Mouse (Mus musculus): Measurements from ENCODE around the gene Gm21312. TPM values are rescaled to one million over a fixed set of nuclear protein-coding genes. Genes with fewer than 3 reads are reported as not detected.
"Not testable (repeated sequence)": the region's sequence is repeated elsewhere in the genome, so short reads cannot be mapped to it uniquely, and the experiment has no call there.

The Gm21312 gene
- total RNA-seq (2021), result not detected
- long read RNA-seq, experiment 1, result 0 reads
- long read RNA-seq, experiment 2, result 0 reads

DNA sequence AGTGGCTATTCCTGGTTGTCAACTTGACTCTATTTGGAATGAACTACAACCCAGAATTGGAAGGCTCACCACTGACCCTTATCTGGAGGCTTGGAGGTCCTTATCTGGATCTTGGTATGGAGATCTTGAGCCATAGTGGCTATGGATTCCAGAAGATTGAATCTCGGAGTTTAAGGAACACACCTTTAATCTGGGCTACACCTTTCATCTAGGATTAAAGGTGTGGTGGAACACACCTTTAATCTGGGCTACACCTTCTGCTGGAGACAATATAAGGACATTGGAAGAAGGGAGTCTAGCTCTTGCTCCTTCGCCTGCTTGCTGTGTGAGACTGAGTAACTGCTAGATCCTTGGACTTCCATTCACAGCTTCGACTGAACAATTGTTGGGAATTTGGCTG lies at the start of gene Gm21312:
Gene Gm21312 (plus strand): TSS at position 301 of the 400 bp plus-strand sequence.
- not testable (repeated sequence) for DNase-seq

DNA sequence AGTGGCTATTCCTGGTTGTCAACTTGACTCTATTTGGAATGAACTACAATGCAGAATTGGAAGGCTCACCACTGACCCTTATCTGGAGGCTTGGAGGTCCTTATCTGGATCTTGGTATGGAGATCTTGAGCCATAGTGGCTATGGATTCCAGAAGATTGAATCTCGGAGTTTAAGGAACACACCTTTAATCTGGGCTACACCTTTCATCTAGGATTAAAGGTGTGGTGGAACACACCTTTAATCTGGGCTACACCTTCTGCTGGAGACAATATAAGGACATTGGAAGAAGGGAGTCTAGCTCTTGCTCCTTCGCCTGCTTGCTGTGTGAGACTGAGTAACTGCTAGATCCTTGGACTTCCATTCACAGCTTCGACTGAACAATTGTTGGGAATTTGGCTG lies 34.1 kb upstream of the Gm21312 start, which contains the start of gene Gm21293:
Gene Gm21293 (plus strand): TSS at position 301 of the 400 bp plus-strand sequence.
- not testable (repeated sequence) for DNase-seq

DNA sequence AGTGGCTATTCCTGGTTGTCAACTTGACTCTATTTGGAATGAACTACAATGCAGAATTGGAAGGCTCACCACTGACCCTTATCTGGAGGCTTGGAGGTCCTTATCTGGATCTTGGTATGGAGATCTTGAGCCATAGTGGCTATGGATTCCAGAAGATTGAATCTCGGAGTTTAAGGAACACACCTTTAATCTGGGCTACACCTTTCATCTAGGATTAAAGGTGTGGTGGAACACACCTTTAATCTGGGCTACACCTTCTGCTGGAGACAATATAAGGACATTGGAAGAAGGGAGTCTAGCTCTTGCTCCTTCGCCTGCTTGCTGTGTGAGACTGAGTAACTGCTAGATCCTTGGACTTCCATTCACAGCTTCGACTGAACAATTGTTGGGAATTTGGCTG lies 25.6 kb upstream of the Gm21312 start, which contains the start of gene Gm6763:
Gene Gm6763 (plus strand): TSS at position 301 of the 400 bp plus-strand sequence.
- not testable (repeated sequence) for DNase-seq

DNA sequence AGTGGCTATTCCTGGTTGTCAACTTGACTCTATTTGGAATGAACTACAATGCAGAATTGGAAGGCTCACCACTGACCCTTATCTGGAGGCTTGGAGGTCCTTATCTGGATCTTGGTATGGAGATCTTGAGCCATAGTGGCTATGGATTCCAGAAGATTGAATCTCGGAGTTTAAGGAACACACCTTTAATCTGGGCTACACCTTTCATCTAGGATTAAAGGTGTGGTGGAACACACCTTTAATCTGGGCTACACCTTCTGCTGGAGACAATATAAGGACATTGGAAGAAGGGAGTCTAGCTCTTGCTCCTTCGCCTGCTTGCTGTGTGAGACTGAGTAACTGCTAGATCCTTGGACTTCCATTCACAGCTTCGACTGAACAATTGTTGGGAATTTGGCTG lies 17.1 kb upstream of the Gm21312 start, which contains the start of gene Gm8764:
Gene Gm8764 (plus strand): TSS at position 301 of the 400 bp plus-strand sequence.
- DNase-seq, result not testable (repeated sequence)

DNA sequence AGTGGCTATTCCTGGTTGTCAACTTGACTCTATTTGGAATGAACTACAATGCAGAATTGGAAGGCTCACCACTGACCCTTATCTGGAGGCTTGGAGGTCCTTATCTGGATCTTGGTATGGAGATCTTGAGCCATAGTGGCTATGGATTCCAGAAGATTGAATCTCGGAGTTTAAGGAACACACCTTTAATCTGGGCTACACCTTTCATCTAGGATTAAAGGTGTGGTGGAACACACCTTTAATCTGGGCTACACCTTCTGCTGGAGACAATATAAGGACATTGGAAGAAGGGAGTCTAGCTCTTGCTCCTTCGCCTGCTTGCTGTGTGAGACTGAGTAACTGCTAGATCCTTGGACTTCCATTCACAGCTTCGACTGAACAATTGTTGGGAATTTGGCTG lies 8.6 kb upstream of the Gm21312 start, which contains the start of gene Gm21304:
Gene Gm21304 (plus strand): TSS at position 301 of the 400 bp plus-strand sequence.
- not testable (repeated sequence) for DNase-seq

DNA sequence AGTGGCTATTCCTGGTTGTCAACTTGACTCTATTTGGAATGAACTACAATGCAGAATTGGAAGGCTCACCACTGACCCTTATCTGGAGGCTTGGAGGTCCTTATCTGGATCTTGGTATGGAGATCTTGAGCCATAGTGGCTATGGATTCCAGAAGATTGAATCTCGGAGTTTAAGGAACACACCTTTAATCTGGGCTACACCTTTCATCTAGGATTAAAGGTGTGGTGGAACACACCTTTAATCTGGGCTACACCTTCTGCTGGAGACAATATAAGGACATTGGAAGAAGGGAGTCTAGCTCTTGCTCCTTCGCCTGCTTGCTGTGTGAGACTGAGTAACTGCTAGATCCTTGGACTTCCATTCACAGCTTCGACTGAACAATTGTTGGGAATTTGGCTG lies 8.4 kb downstream of the Gm21312 start, which contains the start of gene Gm20765:
Gene Gm20765 (plus strand): TSS at position 301 of the 400 bp plus-strand sequence.
- not testable (repeated sequence) for DNase-seq

DNA sequence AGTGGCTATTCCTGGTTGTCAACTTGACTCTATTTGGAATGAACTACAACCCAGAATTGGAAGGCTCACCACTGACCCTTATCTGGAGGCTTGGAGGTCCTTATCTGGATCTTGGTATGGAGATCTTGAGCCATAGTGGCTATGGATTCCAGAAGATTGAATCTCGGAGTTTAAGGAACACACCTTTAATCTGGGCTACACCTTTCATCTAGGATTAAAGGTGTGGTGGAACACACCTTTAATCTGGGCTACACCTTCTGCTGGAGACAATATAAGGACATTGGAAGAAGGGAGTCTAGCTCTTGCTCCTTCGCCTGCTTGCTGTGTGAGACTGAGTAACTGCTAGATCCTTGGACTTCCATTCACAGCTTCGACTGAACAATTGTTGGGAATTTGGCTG lies 16.9 kb downstream of the Gm21312 start, which contains the start of gene Gm4340:
Gene Gm4340 (plus strand): TSS at position 301 of the 400 bp plus-strand sequence.
- DNase-seq, result not testable (repeated sequence)

DNA sequence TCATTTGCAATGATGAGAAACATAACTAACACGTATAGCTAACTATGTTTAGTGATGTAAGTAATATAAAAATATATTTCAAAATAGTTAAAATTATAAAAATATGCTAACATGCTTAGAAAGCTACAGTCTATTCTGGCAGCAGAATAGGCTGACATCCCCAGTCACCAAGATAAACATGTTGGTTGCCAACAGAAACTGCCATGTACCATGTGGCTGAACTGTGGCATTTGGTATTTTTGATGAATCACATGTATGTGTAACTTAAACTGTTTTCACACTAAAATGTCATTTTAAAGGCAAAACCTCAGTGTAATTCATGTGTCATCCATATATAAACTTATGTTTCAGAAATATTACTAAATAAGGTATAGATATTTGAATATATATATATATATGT lies 32.8 kb downstream of the Gm21312 start:
- no peak for DNase-seq

DNA sequence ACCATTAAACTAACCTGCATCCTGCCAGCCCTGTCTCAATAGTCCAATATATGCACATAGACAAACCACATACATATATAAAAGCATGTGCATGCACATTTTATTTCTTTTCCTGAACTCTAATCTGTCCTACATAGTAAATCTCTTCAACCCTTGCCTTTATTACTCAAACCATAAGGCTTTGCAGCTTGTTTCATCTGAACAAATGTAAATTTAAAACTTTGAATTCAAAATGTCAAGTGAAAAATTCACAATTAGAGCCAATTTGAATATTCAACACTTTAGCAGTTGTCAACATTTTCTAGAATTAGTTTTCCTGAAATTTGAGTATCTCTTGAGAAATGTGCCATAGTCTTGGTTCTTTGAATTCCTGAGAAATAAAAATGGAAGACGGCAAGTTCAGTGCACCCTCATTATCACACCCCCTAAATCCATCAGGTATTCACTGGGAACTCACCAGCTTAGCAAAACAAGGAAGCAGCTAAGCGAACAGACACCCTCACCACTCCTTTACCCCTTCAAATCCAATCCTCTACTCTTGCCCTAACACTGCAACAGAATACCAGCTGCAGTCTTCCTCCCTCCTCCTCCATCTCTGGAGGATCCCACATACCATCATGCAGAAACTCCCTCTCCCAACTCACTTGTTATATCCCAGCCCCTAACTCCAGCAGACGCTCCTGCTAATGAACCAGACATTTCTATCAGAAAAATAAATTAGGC lies 33.6 kb downstream of the Gm21312 start:
- DNase-seq, result no peak

DNA sequence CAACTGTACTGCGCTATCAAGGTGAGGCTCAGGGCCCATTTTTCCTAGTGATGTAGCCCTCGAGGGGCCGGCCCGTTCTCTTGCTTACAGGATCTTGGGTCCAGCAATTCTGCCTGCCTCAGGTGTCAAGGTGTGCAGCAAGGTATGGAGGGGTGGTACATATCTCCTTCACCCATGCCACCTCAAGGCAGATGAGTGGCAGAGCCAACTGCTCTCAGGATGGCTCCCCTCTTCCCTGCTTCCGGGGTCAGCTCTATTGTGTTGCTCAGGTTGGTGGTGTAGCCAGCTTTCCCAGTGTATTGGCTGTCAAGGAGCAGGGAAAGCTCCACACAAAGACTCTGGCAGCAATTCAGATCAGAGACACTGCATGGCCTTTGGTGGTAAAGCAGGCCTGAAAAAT lies 37.7 kb downstream of the Gm21312 start:
- DNase-seq, result no peak

DNA sequence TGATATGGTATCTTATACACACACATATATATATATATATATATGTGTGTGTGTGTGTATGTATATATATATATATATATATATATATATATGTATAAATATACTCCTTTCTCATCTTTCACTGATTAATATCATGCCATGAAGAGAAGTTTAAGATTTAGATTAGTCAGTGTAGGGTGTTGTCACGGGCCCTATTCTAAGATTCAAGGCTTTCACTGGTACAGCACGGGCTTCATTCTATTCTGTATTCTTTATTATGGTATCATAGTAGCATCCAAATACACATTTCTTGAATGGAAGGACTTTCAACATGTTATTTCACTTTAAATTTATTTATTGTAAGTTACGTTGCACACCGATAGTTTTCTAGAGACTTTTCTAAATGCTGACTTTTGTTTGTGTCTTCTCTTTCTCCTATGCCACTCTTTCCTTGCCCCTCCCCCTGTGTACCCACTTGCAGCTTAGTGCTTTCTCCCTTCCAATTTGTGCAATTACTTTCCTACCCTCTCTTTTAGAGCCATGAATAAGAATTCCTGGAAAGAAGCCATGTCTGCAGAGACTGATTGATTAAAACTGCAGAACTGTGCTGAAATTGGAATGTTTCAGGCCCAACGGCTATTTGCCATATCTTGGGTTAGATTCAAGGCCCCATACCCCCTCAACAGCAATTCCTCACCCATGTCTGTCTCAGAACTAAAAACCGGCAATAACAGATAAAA lies 43.6 kb downstream of the Gm21312 start:
- no peak for DNase-seq

Other genes with a start within 250 kb of the Gm21312 start
- gene Gm21293, start 34.0 kb upstream of the Gm21312 start, total RNA-seq (2021), result not detected
- gene Gm6763, start 25.5 kb upstream of the Gm21312 start, total RNA-seq (2021), result not detected
- not detected for gene Gm8764, start 17.0 kb upstream of the Gm21312 start, total RNA-seq (2021)
- not detected for gene Gm21304, start 8.5 kb upstream of the Gm21312 start, total RNA-seq (2021)
- not detected for gene Gm20765, start 8.5 kb downstream of the Gm21312 start, total RNA-seq (2021)
- gene Gm4340, start 17.0 kb downstream of the Gm21312 start, total RNA-seq (2021), result not detected